Mouse (Mus musculus) stomach, embryonic 14.5 days (tissue): Measurements from ENCODE around the gene Tesk1. TPM values are rescaled to one million over a fixed set of nuclear protein-coding genes. Genes with fewer than 3 reads are reported as not detected.

Experiments
- ATAC-seq: fragments of 200-750 bp; cut with Nextera tagmentation; 2 replicates; pipeline ENCODE4 v1.8.0; 2017; ENCODE audit warnings: low read depth, moderate TSS enrichment; ENCODE audit not compliant: insufficient number of reproducible peaks, insufficient read depth, low FRiP score
- H3K27ac ChIP-seq: fragments of 300-500 bp; sonication (generic); 2 replicates; pipeline ENCODE4 v1.5.1; 2014; ENCODE audit warnings: mild to moderate bottlenecking, low read length, moderate library complexity, mixed read lengths
- H3K27me3 ChIP-seq: fragments of 300-500 bp; sonication (generic); 2 replicates; pipeline ENCODE4 v1.6.1; 2014; ENCODE audit warnings: low read length, control low read depth, mixed read lengths; ENCODE audit not compliant: control insufficient read depth, insufficient read depth
- H3K36me3 ChIP-seq: fragments of 300-500 bp; sonication (generic); 2 replicates; pipeline ENCODE4 v1.6.1; 2014; ENCODE audit warnings: mild to moderate bottlenecking, control low read depth, low read length, moderate library complexity, mixed read lengths; ENCODE audit not compliant: control insufficient read depth, insufficient read depth
- H3K4me1 ChIP-seq: fragments of 300-500 bp; sonication (generic); 2 replicates; pipeline ENCODE4 v1.6.1; 2014; ENCODE audit warnings: low read length, control low read depth, mixed read lengths; ENCODE audit not compliant: control insufficient read depth, insufficient read depth
- H3K4me2 ChIP-seq: fragments of 300-500 bp; sonication (generic); replicated peaks from 2 replicates; pipeline ENCODE4 v1.6.1; 2014; ENCODE audit warnings: low read depth, low read length, control low read depth
- H3K4me3 ChIP-seq: fragments of 300-500 bp; sonication (generic); 2 replicates; pipeline ENCODE4 v1.5.1; 2014; ENCODE audit warnings: low read depth, low read length, control low read depth
- H3K9ac ChIP-seq: fragments of 300-500 bp; sonication (generic); replicated peaks from 2 replicates; pipeline ENCODE4 v1.6.1; 2014; ENCODE audit warnings: low read depth, mild to moderate bottlenecking, control low read depth, low read length, moderate library complexity, mixed read lengths
- H3K9me3 ChIP-seq: fragments of 300-500 bp; sonication (generic); 2 replicates; pipeline ENCODE4 v1.6.1; 2016; ENCODE audit warnings: low read depth, low read length, control low read depth; ENCODE audit not compliant: control insufficient read depth
- WGBS: fragments of 180-500 bp; shearing (Covaris S2); extraction: QIAGEN DNeasy Blood & Tissue Kit; methylation state at CpG from one replicate; pipeline ENCODE4 v1.1.7; 2014; 5-methylcytosine and 5-hydroxymethylcytosine counted together
- polyA plus RNA-seq: library from polyadenylated mRNA; unstranded; fragments of >200 nt; fragmentation: Nextera tagmentation; extraction: Ambion mirVana; gene quantifications from 2 replicates; pipeline ENCODE4 v1.2.1, GENCODE M21; 2014

Gene Tesk1
- polyA plus RNA-seq, 1 experiment from 2014 or later: 5.4 TPM

- Histone ChIP-seq H3K9ac (no peak overlapping the region), H3K27me3 (peaks cover 19% of the 10 kb centered on the region; the same call in 1 of the 2 replicates), H3K4me2 (no peak overlapping the region), H3K4me1 (no peaks in the 10 kb centered on the region; the same call in 1 of the 2 replicates), H3K4me3 (no peak overlapping the region), H3K27ac (no peak overlapping the region), H3K9me3 (no peaks in the 10 kb centered on the region), H3K36me3 (peaks cover 44% of the 10 kb centered on the region)
- 71% methylated on average over 9 of the region's 9 CpGs for WGBS
- no peak for ATAC-seq
These were observed 17.7 kb upstream of the Tesk1 start for GRCm38 (mm10) chr4:43424072-43424471.

GRCm38 (mm10) chr4:43425197-43425596 is 16.5 kb upstream of the Tesk1 start:
- peaks cover 19% of the 10 kb centered on the region; the same call in 1 of the 2 replicates for H3K27me3 ChIP-seq
- no peak overlapping the region for H3K27ac ChIP-seq
- ATAC-seq: peak; percentile 3; the same call in 1 of the 2 replicates
- H3K4me3 ChIP-seq: no peak overlapping the region
- peaks cover 44% of the 10 kb centered on the region for H3K36me3 ChIP-seq
- peak overlapping the region; percentile 1; the same call in 1 of the 2 replicates for H3K4me2 ChIP-seq
- no peaks in the 10 kb centered on the region for H3K9me3 ChIP-seq
- WGBS: 34% methylated on average over 14 of the region's 14 CpGs
- H3K9ac ChIP-seq: no peak overlapping the region
- no peaks in the 10 kb centered on the region; the same call in 1 of the 2 replicates for H3K4me1 ChIP-seq

- ATAC-seq: peak; percentile 57
- no peak overlapping the region for H3K27ac ChIP-seq
- H3K36me3 ChIP-seq: peaks cover 44% of the 10 kb centered on the region
- no peak overlapping the region for H3K9ac ChIP-seq
- peaks cover 19% of the 10 kb centered on the region; the same call in 1 of the 2 replicates for H3K27me3 ChIP-seq
- no peaks in the 10 kb centered on the region; the same call in 1 of the 2 replicates for H3K4me1 ChIP-seq
- WGBS: 38% methylated on average over 31 of the region's 31 CpGs
- no peaks in the 10 kb centered on the region for H3K9me3 ChIP-seq
- no peak overlapping the region for H3K4me3 ChIP-seq
- H3K4me2 ChIP-seq: peak overlapping the region; percentile 1; the same call in 1 of the 2 replicates
These were observed 15.9 kb upstream of the Tesk1 start for GRCm38 (mm10) chr4:43425648-43426380.

GRCm38 (mm10) chr4:43426487-43426886 is 15.3 kb upstream of the Tesk1 start:
- WGBS: 64% methylated on average over 10 of the region's 10 CpGs
- H3K27me3 ChIP-seq: peaks cover 19% of the 10 kb centered on the region; the same call in 1 of the 2 replicates
- ATAC-seq: no peak
- no peaks in the 10 kb centered on the region; the same call in 1 of the 2 replicates for H3K4me1 ChIP-seq
- H3K4me2 ChIP-seq: no peak overlapping the region
- H3K27ac ChIP-seq: no peak overlapping the region
- H3K4me3 ChIP-seq: no peak overlapping the region
- H3K36me3 ChIP-seq: peaks cover 44% of the 10 kb centered on the region
- H3K9me3 ChIP-seq: no peaks in the 10 kb centered on the region
- H3K9ac ChIP-seq: no peak overlapping the region

GRCm38 (mm10) chr4:43427501-43428179 is 14.1 kb upstream of the Tesk1 start:
- 30% methylated on average over 23 of the region's 23 CpGs for WGBS
- H3K4me2 ChIP-seq: no peak overlapping the region
- H3K27ac ChIP-seq: no peak overlapping the region
- H3K27me3 ChIP-seq: peaks cover 19% of the 10 kb centered on the region; the same call in 1 of the 2 replicates
- H3K9me3 ChIP-seq: no peaks in the 10 kb centered on the region
- peaks cover 36% of the 10 kb centered on the region for H3K36me3 ChIP-seq
- H3K9ac ChIP-seq: no peak overlapping the region
- H3K4me3 ChIP-seq: no peak overlapping the region
- no peaks in the 10 kb centered on the region; the same call in 1 of the 2 replicates for H3K4me1 ChIP-seq
- ATAC-seq: no peak

GRCm38 (mm10) chr4:43428180-43428861 is 13.4 kb upstream of the Tesk1 start:
- Histone ChIP-seq H3K27me3 (peaks cover 19% of the 10 kb centered on the region; the same call in 1 of the 2 replicates), H3K27ac (no peak overlapping the region), H3K9ac (no peak overlapping the region), H3K4me2 (no peak overlapping the region), H3K36me3 (peaks cover 31% of the 10 kb centered on the region), H3K4me3 (no peak overlapping the region), H3K9me3 (no peaks in the 10 kb centered on the region), H3K4me1 (no peaks in the 10 kb centered on the region; the same call in 1 of the 2 replicates)
- no peak for ATAC-seq
- WGBS: 33% methylated on average over 16 of the region's 16 CpGs

GRCm38 (mm10) chr4:43428946-43429345 is 12.8 kb upstream of the Tesk1 start, which contains the start of gene Fam166b:
Fam166b (minus strand) TSS chr4:43429134.
- no peak for ATAC-seq
- H3K4me1 ChIP-seq: no peaks in the 10 kb centered on the region; the same call in 1 of the 2 replicates
- no peaks in the 10 kb centered on the region for H3K9me3 ChIP-seq
- no peak within 1 kb of the TSS for H3K4me2 ChIP-seq
- no peak within 1 kb of the TSS for H3K9ac ChIP-seq
- H3K27me3 ChIP-seq: peaks cover 19% of the 10 kb centered on the region; the same call in 1 of the 2 replicates
- H3K27ac ChIP-seq: no peak within 1 kb of the TSS
- peaks cover 25% of the 10 kb centered on the region for H3K36me3 ChIP-seq
- H3K4me3 ChIP-seq: no peak within 1 kb of the TSS
- 8% methylated on average over 10 of the region's 10 CpGs for WGBS

- Histone ChIP-seq H3K4me2 (no peak overlapping the region), H3K36me3 (peaks cover 3% of the 10 kb centered on the region; the same call in 1 of the 2 replicates), H3K9me3 (no peaks in the 10 kb centered on the region), H3K27me3 (0 out of 2 replicates have a peak, but pooled peaks cover 5% of the 10 kb centered on the region), H3K4me1 (no peaks in the 10 kb centered on the region; the same call in 1 of the 2 replicates), H3K4me3 (no peak overlapping the region), H3K27ac (no peak overlapping the region), H3K9ac (no peak overlapping the region)
- 5% methylated on average over 4 of the region's 4 CpGs for WGBS
- peak; percentile 21; the same call in 1 of the 2 replicates for ATAC-seq
These were observed 10.0 kb upstream of the Tesk1 start for GRCm38 (mm10) chr4:43431690-43432089.
